Mouse (Mus musculus) forebrain, postnatal 0 days (tissue): Measurements from ENCODE around the gene Pacsin3. TPM values are rescaled to one million over a fixed set of nuclear protein-coding genes. Genes with fewer than 3 reads are reported as not detected.

Experiments used
- ATAC-seq: fragments of 200-750 bp; cut with Nextera tagmentation; 2 replicates; pipeline ENCODE4 v1.8.0; 2017; ENCODE audit warnings: mild to moderate bottlenecking, moderate library complexity
- DNase-seq: peaks from one replicate; pipeline ENCODE4 v3.0.0-alpha.2; 2015
- H3K27ac ChIP-seq: fragments of 300-500 bp; sonication (generic); 2 replicates; pipeline ENCODE4 v1.5.1; 2014; ENCODE audit warnings: low read depth, mild to moderate bottlenecking, antibody characterized with exemption, low read length, moderate library complexity, mixed read lengths
- H3K27me3 ChIP-seq: fragments of 300-500 bp; sonication (generic); 2 replicates; pipeline ENCODE4 v1.6.1; 2014; ENCODE audit warnings: mild to moderate bottlenecking, low read length, mixed read lengths; ENCODE audit not compliant: insufficient read depth
- H3K36me3 ChIP-seq: fragments of 300-500 bp; sonication (generic); 2 replicates; pipeline ENCODE4 v1.6.1; 2014; ENCODE audit warnings: mild to moderate bottlenecking, moderate library complexity; ENCODE audit not compliant: insufficient read depth
- H3K4me1 ChIP-seq: fragments of 300-500 bp; sonication (generic); 2 replicates; pipeline ENCODE4 v1.6.1; 2014; ENCODE audit warnings: antibody characterized with exemption; ENCODE audit not compliant: insufficient read depth
- H3K4me2 ChIP-seq: fragments of 300-500 bp; sonication (generic); 2 replicates; pipeline ENCODE4 v1.6.1; 2014; ENCODE audit warnings: low read depth, mild to moderate bottlenecking, moderate library complexity
- H3K4me3 ChIP-seq: fragments of 300-500 bp; sonication (generic); 2 replicates; pipeline ENCODE4 v1.5.1; 2014; ENCODE audit warnings: low read depth, low read length, mixed read lengths
- H3K9ac ChIP-seq: fragments of 300-500 bp; sonication (generic); 2 replicates; pipeline ENCODE4 v1.6.1; 2014; ENCODE audit warnings: mild to moderate bottlenecking
- H3K9me3 ChIP-seq: fragments of 300-500 bp; sonication (generic); 2 replicates; pipeline ENCODE4 v1.6.1; 2016; ENCODE audit warnings: low read length
- CTCF ChIP-seq: sonication (generic); IDR thresholded peaks from 2 replicates; pipeline ENCODE4 v1.5.1; 2016; ENCODE audit warnings: antibody characterized with exemption, control low read depth, low read depth
- WGBS: fragments of 180-500 bp; shearing (Covaris S2); extraction: QIAGEN DNeasy Blood & Tissue Kit; methylation state at CpG from one replicate; pipeline ENCODE4 v1.1.7; 2014; 5-methylcytosine and 5-hydroxymethylcytosine counted together
- polyA plus RNA-seq: library from polyadenylated mRNA; unstranded; fragments of >200 nt; fragmentation: Nextera tagmentation; extraction: Ambion mirVana; gene quantifications from 2 replicates; pipeline ENCODE4 v1.2.1, GENCODE M21; 2015
- total RNA-seq: library from RNA; depleted of rRNA; stranded (reverse); fragments of >200 nt; gene quantifications from 2 replicates; pipeline ENCODE4 v1.2.3, GENCODE M21; 2014

The Pacsin3 gene
- total and polyA plus RNA-seq, 2 experiments from 2014 or later: 20.5 to 22.8 TPM

DNA sequence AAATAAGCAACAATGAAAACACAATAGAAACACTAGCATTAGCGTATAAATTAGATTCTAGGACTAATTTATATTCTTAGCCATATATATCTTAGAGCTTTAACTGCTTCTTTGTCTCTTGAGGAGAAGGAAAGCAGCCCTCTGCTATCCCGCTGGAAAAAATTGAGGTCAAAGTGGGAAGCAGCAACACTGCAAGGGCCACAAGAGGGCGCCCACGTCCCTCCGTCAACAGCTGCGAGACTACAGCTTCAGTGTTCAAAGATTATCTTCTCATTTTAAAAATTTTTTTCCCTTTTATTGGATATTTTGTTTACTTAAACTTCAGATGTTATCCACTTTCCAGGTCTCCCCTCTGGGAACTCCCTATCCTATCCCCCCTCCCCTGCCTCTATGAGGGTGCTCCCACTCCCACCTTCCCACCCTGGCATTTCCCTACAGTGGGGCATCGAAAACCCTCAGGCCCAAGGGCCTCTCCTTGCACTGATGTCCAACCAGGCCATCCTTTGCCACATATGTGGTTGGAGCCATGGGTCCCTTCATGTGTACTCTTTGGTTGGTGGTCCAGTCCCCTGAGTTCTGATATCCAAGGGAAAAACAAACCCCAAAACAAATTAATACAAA is 30.2 kb downstream of the Pacsin3 start:
- no peaks in the 10 kb centered on the region for H3K27me3 ChIP-seq
- no peaks in the 10 kb centered on the region for H3K9me3 ChIP-seq
- H3K9ac ChIP-seq: no peak overlapping the region
- DNase-seq (peak; percentile 88), ATAC-seq (peak; percentile 64; the same call in 1 of the 2 replicates)
- peaks cover 11% of the 10 kb centered on the region for H3K36me3 ChIP-seq
- 14% methylated on average over 7 of the region's 7 CpGs for WGBS
- no peak overlapping the region for H3K4me3 ChIP-seq
- H3K4me1 ChIP-seq: 0 out of 2 replicates have a peak, but pooled peaks cover 5% of the 10 kb centered on the region
- H3K27ac ChIP-seq: no peak overlapping the region
- TF ChIP-seq CTCF: peak; percentile 90
- H3K4me2 ChIP-seq: no peak overlapping the region

DNA sequence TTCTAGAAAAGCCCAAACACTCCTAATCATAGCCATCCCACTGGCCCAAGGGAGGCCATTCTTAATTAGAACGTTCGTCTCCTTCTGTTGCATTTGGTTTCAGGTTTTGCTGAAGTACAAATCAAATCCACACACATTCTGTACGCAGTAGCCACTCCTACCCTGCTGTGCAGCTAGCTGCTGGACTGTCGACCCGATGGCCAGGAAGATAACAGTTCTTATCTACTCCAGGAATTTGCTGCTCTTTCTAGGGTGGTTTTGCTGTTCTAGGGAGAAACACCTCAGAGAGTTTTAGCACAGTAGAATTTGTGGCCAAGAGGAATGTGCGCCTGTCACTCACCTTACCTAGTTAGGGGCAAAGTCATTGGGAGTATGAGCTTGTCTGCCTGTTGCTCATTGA is 31.8 kb downstream of the Pacsin3 start:
- ATAC-seq (no peak), DNase-seq (no peak)
- Histone ChIP-seq H3K4me2 (no peak overlapping the region), H3K27ac (no peak overlapping the region), H3K36me3 (peaks cover 5% of the 10 kb centered on the region), H3K9ac (no peak overlapping the region), H3K9me3 (no peaks in the 10 kb centered on the region), H3K27me3 (no peaks in the 10 kb centered on the region), H3K4me1 (0 out of 2 replicates have a peak, but pooled peaks cover 5% of the 10 kb centered on the region), H3K4me3 (no peak overlapping the region)
- no peak for TF ChIP-seq CTCF
- 87% methylated on average over 6 of the region's 6 CpGs for WGBS

DNA sequence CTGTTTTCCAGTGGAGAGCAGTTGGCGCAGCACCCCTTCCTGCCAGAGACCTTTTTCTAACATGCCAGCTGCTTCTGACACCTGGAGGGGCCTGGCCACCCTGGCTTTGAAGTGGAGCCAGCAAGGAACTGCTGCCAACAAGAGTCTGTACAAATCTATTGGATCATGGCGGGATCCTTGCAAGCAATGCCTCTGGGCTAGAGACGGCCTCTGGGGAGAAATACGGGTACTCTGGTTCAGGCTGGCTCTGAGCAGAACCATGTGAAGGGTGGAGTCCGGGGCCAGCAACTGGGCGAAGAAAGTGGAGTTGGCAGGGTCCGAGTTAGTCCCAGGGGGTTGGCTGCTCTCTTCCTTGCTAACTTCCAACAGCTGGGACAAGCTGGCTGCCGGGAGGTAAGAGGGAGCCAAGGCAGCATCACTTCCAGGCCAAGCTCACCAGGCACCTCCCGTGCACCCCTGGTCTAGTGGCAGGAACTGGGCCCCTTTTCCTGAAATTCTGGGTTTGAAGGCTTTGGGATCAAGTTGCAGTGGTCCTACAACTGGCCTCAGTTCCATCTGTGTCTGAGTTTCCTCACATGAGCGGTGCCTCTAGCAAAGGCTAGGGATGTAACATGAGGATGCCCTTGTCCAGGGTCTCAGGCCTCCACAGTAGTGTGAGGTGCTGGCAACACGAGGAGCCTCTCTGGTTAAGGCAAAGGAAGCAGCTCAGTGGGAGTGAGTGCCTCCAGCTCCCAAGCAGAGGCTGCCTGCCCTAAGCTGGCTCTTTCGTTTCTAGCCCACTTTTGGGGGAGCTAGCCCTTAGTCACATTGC is 35.6 kb downstream of the Pacsin3 start:
- H3K27ac ChIP-seq: no peak overlapping the region
- ATAC-seq (peak; percentile 69), DNase-seq (no peak)
- H3K9me3 ChIP-seq: no peaks in the 10 kb centered on the region
- H3K4me2 ChIP-seq: no peak overlapping the region
- no peak overlapping the region for H3K4me3 ChIP-seq
- H3K36me3 ChIP-seq: peaks cover 8% of the 10 kb centered on the region
- no peak overlapping the region for H3K9ac ChIP-seq
- H3K4me1 ChIP-seq: no peaks in the 10 kb centered on the region
- no peak for TF ChIP-seq CTCF
- H3K27me3 ChIP-seq: no peaks in the 10 kb centered on the region
- WGBS: 46% methylated on average over 12 of the region's 12 CpGs

DNA sequence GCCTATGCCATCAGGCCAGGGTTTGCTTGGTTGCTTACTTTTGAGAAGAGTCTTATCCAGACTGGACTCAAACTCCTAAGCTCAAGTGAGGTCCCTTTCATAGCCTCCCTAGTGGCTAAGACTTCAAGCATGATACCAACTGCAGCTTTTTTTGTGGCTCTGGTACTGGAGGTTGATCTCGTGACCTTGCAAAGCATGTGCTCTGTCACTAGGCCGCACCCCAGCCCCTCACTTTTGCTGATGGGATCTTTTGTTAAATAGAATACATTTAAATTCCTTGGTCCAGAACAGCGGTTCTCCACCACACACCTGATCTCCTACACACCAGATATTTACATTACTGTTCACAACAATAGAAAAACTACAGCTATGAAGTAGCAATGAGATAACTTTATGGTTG is 38.5 kb downstream of the Pacsin3 start:
- Histone ChIP-seq H3K9ac (no peak overlapping the region), H3K4me2 (no peak overlapping the region), H3K27ac (no peak overlapping the region), H3K9me3 (no peaks in the 10 kb centered on the region), H3K36me3 (0 out of 2 replicates have a peak, but pooled peaks cover 3% of the 10 kb centered on the region), H3K4me3 (no peak overlapping the region), H3K27me3 (no peaks in the 10 kb centered on the region), H3K4me1 (no peaks in the 10 kb centered on the region)
- DNase-seq (no peak), ATAC-seq (no peak)
- 96% methylated on average over 3 of the region's 3 CpGs for WGBS
- TF ChIP-seq CTCF: no peak

DNA sequence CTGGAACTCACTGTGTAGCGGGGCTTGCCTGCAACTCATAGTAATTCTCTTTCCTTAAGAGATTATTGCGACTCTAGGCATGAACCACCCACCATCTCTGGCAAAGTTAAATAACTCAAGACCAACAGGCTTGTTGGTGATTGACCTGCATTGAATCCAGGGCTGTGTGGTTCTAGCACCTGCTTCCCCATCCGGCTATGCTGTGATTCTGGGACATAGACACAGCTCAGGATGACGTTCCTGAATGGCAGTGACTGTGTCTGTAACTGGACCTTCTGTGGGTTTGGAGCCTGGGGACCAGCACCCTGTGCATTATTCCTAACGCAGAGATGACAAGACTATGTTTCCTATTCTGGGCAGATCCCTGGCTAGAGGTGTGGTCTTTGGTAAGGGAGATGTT is 40.1 kb downstream of the Pacsin3 start:
- Histone ChIP-seq H3K27ac (no peak overlapping the region), H3K36me3 (0 out of 2 replicates have a peak, but pooled peaks cover 3% of the 10 kb centered on the region), H3K9me3 (no peaks in the 10 kb centered on the region), H3K27me3 (no peaks in the 10 kb centered on the region), H3K4me2 (no peak overlapping the region), H3K4me3 (no peak overlapping the region), H3K9ac (no peak overlapping the region), H3K4me1 (no peaks in the 10 kb centered on the region)
- no peak for TF ChIP-seq CTCF
- ATAC-seq: no peak
- WGBS: 95% methylated on average over 5 of the region's 5 CpGs
- no peak for DNase-seq

DNA sequence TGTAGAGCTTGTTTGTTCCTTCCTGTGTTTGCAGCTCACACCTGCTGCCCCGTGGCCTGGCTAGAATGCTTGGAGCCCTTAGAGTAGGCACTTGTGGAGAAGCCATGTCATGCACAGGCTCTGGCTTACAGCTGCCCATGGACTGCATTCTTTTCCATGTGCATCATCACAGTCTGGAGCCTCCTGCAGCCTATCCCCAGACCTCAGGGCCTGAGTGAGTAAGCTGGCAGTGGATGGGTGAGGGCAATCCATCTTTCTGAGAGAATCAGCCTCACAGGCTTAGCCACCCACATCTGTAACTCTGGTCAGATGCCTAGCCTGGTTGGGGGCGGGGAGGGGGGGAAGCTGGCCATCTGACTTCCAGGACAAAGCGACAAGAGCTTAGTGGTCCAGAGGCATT is 43.4 kb downstream of the Pacsin3 start:
- no peaks in the 10 kb centered on the region for H3K9me3 ChIP-seq
- no peak overlapping the region for H3K4me3 ChIP-seq
- H3K4me2 ChIP-seq: no peak overlapping the region
- no peaks in the 10 kb centered on the region for H3K27me3 ChIP-seq
- 0 out of 2 replicates have a peak, but pooled peaks cover 6% of the 10 kb centered on the region for H3K36me3 ChIP-seq
- TF ChIP-seq CTCF: no peak
- DNase-seq: no peak
- H3K9ac ChIP-seq: no peak overlapping the region
- ATAC-seq: peak; percentile 23; the same call in 1 of the 2 replicates
- 61% methylated on average over 3 of the region's 3 CpGs for WGBS
- no peak overlapping the region for H3K27ac ChIP-seq
- no peaks in the 10 kb centered on the region for H3K4me1 ChIP-seq

DNA sequence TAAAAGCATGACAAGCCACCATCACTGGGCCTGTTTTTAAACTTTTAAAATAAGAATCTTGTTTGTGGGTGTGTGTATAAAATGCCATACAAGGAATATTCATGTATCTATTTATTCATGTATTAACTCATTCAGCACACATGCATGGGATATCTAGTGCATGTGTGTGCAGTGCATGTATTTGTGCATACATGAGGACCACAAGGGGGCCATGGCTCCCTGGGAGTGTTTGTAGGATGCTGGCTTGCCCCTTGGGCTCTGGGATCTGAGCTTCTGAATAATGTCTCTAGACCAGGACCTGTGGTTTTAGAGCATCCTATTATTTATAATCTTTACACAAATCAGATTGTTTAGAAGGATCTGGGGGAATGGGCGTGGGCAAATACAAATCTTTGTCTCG is 45.0 kb downstream of the Pacsin3 start:
- Histone ChIP-seq H3K9me3 (no peaks in the 10 kb centered on the region), H3K4me3 (no peak overlapping the region), H3K36me3 (0 out of 2 replicates have a peak, but pooled peaks cover 3% of the 10 kb centered on the region), H3K4me1 (no peaks in the 10 kb centered on the region), H3K4me2 (no peak overlapping the region), H3K27me3 (no peaks in the 10 kb centered on the region), H3K9ac (no peak overlapping the region), H3K27ac (no peak overlapping the region)
- DNase-seq (no peak), ATAC-seq (no peak)
- 99% methylated on average over 2 of the region's 2 CpGs for WGBS
- peak; percentile 32 for TF ChIP-seq CTCF
